Mouse (Mus musculus): ENCODE measurements at regions not wholly inside any gene's neighbourhood (a gene's known extent, or its start where the extent isn't known, plus 50 kb on each side); places are given as distances from the start of the nearest gene placed in this dataset.

- H3K9ac ChIP-seq (ENCODE audit: low read depth, low read length): no peak overlapping the region
- H3K9me3 ChIP-seq (replicated peaks; ENCODE audit: low read length): no peaks in the 10 kb centered on the region
- H3K4me3 ChIP-seq (replicated peaks; ENCODE audit: low read depth, low read length): no peak overlapping the region
- ATAC-seq (replicated peaks; ENCODE audit: low FRiP score, low read depth) (no peak), DNase-seq (ENCODE audit: low spot score) (no peak)
- no peaks in the 10 kb centered on the region for H3K27me3 ChIP-seq (ENCODE audit: insufficient read depth, low read length)
- H3K27ac ChIP-seq: no peak overlapping the region
- no peak overlapping the region for H3K4me2 ChIP-seq (ENCODE audit: low read length)
- no peaks in the 10 kb centered on the region for H3K4me1 ChIP-seq (replicated peaks; ENCODE audit: insufficient read depth, low read length)
- no peak for TF ChIP-seq CTCF (IDR thresholded peaks at IDR 0.05; ENCODE audit: low read depth)
- 82% methylated on average over 2 of the region's 2 CpGs for WGBS
- no peaks in the 10 kb centered on the region for H3K36me3 ChIP-seq (ENCODE audit: insufficient read depth, low read length)
Measured at GRCm38 (mm10) chr9:94370976-94371375, 166.9 kb downstream of the 1190002N15Rik start.

- DNase-seq (ENCODE audit: low spot score): no peak
- Histone ChIP-seq H3K9me3 (replicated peaks; ENCODE audit: low read length) (no peaks in the 10 kb centered on the region), H3K27me3 (ENCODE audit: insufficient read depth, low read length) (no peaks in the 10 kb centered on the region), H3K4me3 (replicated peaks; ENCODE audit: low read depth, low read length) (no peak overlapping the region), H3K27ac (no peak overlapping the region), H3K36me3 (ENCODE audit: insufficient read depth, low read length) (no peaks in the 10 kb centered on the region), H3K9ac (ENCODE audit: low read depth, low read length) (no peak overlapping the region), H3K4me2 (ENCODE audit: low read length) (no peak overlapping the region), H3K4me1 (replicated peaks; ENCODE audit: insufficient read depth, low read length) (no peaks in the 10 kb centered on the region)
- ATAC-seq (replicated peaks; ENCODE audit: low FRiP score, low read depth): no peak
- 80% methylated on average over 7 of the region's 7 CpGs for WGBS
- TF ChIP-seq CTCF (IDR thresholded peaks at IDR 0.05; ENCODE audit: low read depth): no peak
Measured at GRCm38 (mm10) chr9:94368231-94368936, 169.5 kb downstream of the 1190002N15Rik start.

GRCm38 (mm10) chr9:94361877-94362697 lies 175.8 kb downstream of the 1190002N15Rik start:
- no peaks in the 10 kb centered on the region for H3K27me3 ChIP-seq (ENCODE audit: insufficient read depth, low read length)
- no peak for ATAC-seq (replicated peaks; ENCODE audit: low FRiP score, low read depth)
- no peak for TF ChIP-seq CTCF (IDR thresholded peaks at IDR 0.05; ENCODE audit: low read depth)
- H3K4me2 ChIP-seq (ENCODE audit: low read length): no peak overlapping the region
- no peak for DNase-seq (ENCODE audit: low spot score)
- H3K9me3 ChIP-seq (replicated peaks; ENCODE audit: low read length): no peaks in the 10 kb centered on the region
- no peaks in the 10 kb centered on the region for H3K4me1 ChIP-seq (replicated peaks; ENCODE audit: insufficient read depth, low read length)
- H3K9ac ChIP-seq (ENCODE audit: low read depth, low read length): no peak overlapping the region
- WGBS: 72% methylated on average over 7 of the region's 7 CpGs
- H3K27ac ChIP-seq: no peak overlapping the region
- no peak overlapping the region for H3K4me3 ChIP-seq (replicated peaks; ENCODE audit: low read depth, low read length)
- no peaks in the 10 kb centered on the region for H3K36me3 ChIP-seq (ENCODE audit: insufficient read depth, low read length)

- no peak overlapping the region for H3K4me2 ChIP-seq (ENCODE audit: low read length)
- H3K36me3 ChIP-seq (ENCODE audit: insufficient read depth, low read length): no peaks in the 10 kb centered on the region
- H3K4me3 ChIP-seq (replicated peaks; ENCODE audit: low read depth, low read length): no peak overlapping the region
- ATAC-seq (replicated peaks; ENCODE audit: low FRiP score, low read depth): no peak
- H3K9me3 ChIP-seq (replicated peaks; ENCODE audit: low read length): no peaks in the 10 kb centered on the region
- WGBS: 78% methylated on average over 2 of the region's 2 CpGs
- TF ChIP-seq CTCF (IDR thresholded peaks at IDR 0.05; ENCODE audit: low read depth): no peak
- H3K27me3 ChIP-seq (ENCODE audit: insufficient read depth, low read length): no peaks in the 10 kb centered on the region
- H3K27ac ChIP-seq: no peak overlapping the region
- H3K9ac ChIP-seq (ENCODE audit: low read depth, low read length): no peak overlapping the region
- no peak for DNase-seq (ENCODE audit: low spot score)
- H3K4me1 ChIP-seq (replicated peaks; ENCODE audit: insufficient read depth, low read length): no peaks in the 10 kb centered on the region
Measured at GRCm38 (mm10) chr9:94361011-94361410, 176.9 kb downstream of the 1190002N15Rik start.

GRCm38 (mm10) chr9:94358150-94358549 lies 179.7 kb downstream of the 1190002N15Rik start:
- Histone ChIP-seq H3K27me3 (ENCODE audit: insufficient read depth, low read length) (no peaks in the 10 kb centered on the region), H3K27ac (no peak overlapping the region), H3K4me1 (replicated peaks; ENCODE audit: insufficient read depth, low read length) (no peaks in the 10 kb centered on the region), H3K9ac (ENCODE audit: low read depth, low read length) (no peak overlapping the region), H3K4me2 (ENCODE audit: low read length) (no peak overlapping the region), H3K4me3 (replicated peaks; ENCODE audit: low read depth, low read length) (no peak overlapping the region), H3K9me3 (replicated peaks; ENCODE audit: low read length) (no peaks in the 10 kb centered on the region), H3K36me3 (ENCODE audit: insufficient read depth, low read length) (no peaks in the 10 kb centered on the region)
- DNase-seq (ENCODE audit: low spot score): no peak
- ATAC-seq (replicated peaks; ENCODE audit: low FRiP score, low read depth): no peak
- TF ChIP-seq CTCF (IDR thresholded peaks at IDR 0.05; ENCODE audit: low read depth): no peak
- WGBS: 80% methylated on average over 2 of the region's 2 CpGs

GRCm38 (mm10) chr9:94342011-94342410 lies 195.9 kb downstream of the 1190002N15Rik start:
- ATAC-seq (replicated peaks; ENCODE audit: low FRiP score, low read depth) (no peak), DNase-seq (ENCODE audit: low spot score) (no peak)
- no peak for TF ChIP-seq CTCF (IDR thresholded peaks at IDR 0.05; ENCODE audit: low read depth)
- 89% methylated on average over 4 of the region's 4 CpGs for WGBS
- no peak overlapping the region for H3K4me3 ChIP-seq (replicated peaks; ENCODE audit: low read depth, low read length)
- no peaks in the 10 kb centered on the region for H3K27me3 ChIP-seq (ENCODE audit: insufficient read depth, low read length)
- H3K36me3 ChIP-seq (ENCODE audit: insufficient read depth, low read length): no peaks in the 10 kb centered on the region
- no peaks in the 10 kb centered on the region for H3K9me3 ChIP-seq (replicated peaks; ENCODE audit: low read length)
- no peak overlapping the region for H3K4me2 ChIP-seq (ENCODE audit: low read length)
- no peak overlapping the region for H3K27ac ChIP-seq
- H3K4me1 ChIP-seq (replicated peaks; ENCODE audit: insufficient read depth, low read length): no peaks in the 10 kb centered on the region
- no peak overlapping the region for H3K9ac ChIP-seq (ENCODE audit: low read depth, low read length)
